15 mouse cellular contexts compared by ENCODE assay signal in genomic region chr7:76524291-76524690, GRCm38 (mm10).
DNase-seq lines count a peak whose midpoint lies in the region; ATAC-seq and TF ChIP-seq lines count a peak whose summit lies in the region.
"Had no signal": no experiment of that assay in that cellular context is flagged by ENCODE, and none has a peak within 500 bp of the region (broad histone marks: within the 10 kb centered on the region; RNA-seq: fewer than 3 reads in every experiment).

No protein-coding gene starts in this region.

- no peaks in the 10 kb centered on the region for H3K36me3 ChIP-seq in kidney, postnatal 0 days (ENCODE audit: insufficient read depth, low read length)
- H3K36me3 ChIP-seq in kidney, embryonic 14.5 days (ENCODE audit: control insufficient read depth, insufficient read depth, low read length): no peaks in the 10 kb centered on the region
- H3K36me3 ChIP-seq: G1E; neural tube, embryonic 15.5 days had no signal

- TF ChIP-seq CTCF in kidney, postnatal 0 days (IDR thresholded peaks at IDR 0.05; ENCODE audit: low read depth): no peak

- H3K4me2 ChIP-seq in kidney, postnatal 0 days (ENCODE audit: low read length): no peak overlapping the region
- no peak overlapping the region for H3K4me2 ChIP-seq in kidney, embryonic 14.5 days (replicated peaks; ENCODE audit: low read depth, low read length)
- H3K4me2 ChIP-seq: neural tube, embryonic 15.5 days had no signal

- H3K4me1 ChIP-seq in kidney, postnatal 0 days (replicated peaks; ENCODE audit: insufficient read depth, low read length): no peaks in the 10 kb centered on the region
- no peaks in the 10 kb centered on the region for H3K4me1 ChIP-seq in kidney, embryonic 14.5 days (ENCODE audit: control insufficient read depth, insufficient read depth, low read length)
- H3K4me1 ChIP-seq: neural tube, embryonic 15.5 days had no signal

- DNase-seq in kidney, postnatal 0 days (ENCODE audit: low spot score): peak; percentile 59
- peak; percentile 20 to 40 for DNase-seq in right cerebral cortex, postnatal 10 days (ENCODE audit: low spot score in 2 of 2)
- no peak for DNase-seq in right cerebral cortex, postnatal 36 days (ENCODE audit: low spot score in 2 of 2)
- DNase-seq in embryo, embryonic 10.5 days (ENCODE audit: low spot score): peak; percentile 58
- peak; percentile 4 for DNase-seq in retina, postnatal 1 day
- DNase-seq in gastrocnemius, adult 8-10 months (ENCODE audit: low spot score in 2 of 2): no peak
- no peak for DNase-seq in frontal cortex, postnatal 25 days (ENCODE audit: low spot score in 2 of 2)
- DNase-seq: adrenal gland, postnatal 25 days; cerebellum, adult 8-10 months; heart, adult 18-20 months; thymus, adult 18-20 months had no signal

- WGBS in kidney, postnatal 0 days: 35% methylated on average over 3 of the region's 3 CpGs
- 42% methylated on average over 3 of the region's 3 CpGs for WGBS in kidney, embryonic 14.5 days

- H3K4me3 ChIP-seq in kidney, postnatal 0 days (replicated peaks; ENCODE audit: low read depth, low read length): no peak overlapping the region
- H3K4me3 ChIP-seq in kidney, embryonic 14.5 days (ENCODE audit: low read length): no peak overlapping the region
- H3K4me3 ChIP-seq: neural tube, embryonic 15.5 days had no signal

- no peak for ATAC-seq in kidney, postnatal 0 days (replicated peaks; ENCODE audit: low FRiP score, low read depth)
- no peak for ATAC-seq in kidney, embryonic 14.5 days (ENCODE audit: low FRiP score, low TSS enrichment)

- no peak overlapping the region for H3K27ac ChIP-seq in kidney, postnatal 0 days
- H3K27ac ChIP-seq in kidney, embryonic 14.5 days (ENCODE audit: low read depth, low read length): no peak overlapping the region
- H3K27ac ChIP-seq: liver, embryonic 14.5 days; neural tube, embryonic 15.5 days had no signal

- no peaks in the 10 kb centered on the region for H3K9me3 ChIP-seq in kidney, postnatal 0 days (replicated peaks; ENCODE audit: low read length)
- H3K9me3 ChIP-seq in kidney, embryonic 14.5 days (ENCODE audit: control insufficient read depth, low read length): no peaks in the 10 kb centered on the region
- H3K9me3 ChIP-seq: G1E; neural tube, embryonic 15.5 days had no signal

- H3K9ac ChIP-seq in kidney, postnatal 0 days (ENCODE audit: low read depth, low read length): no peak overlapping the region
- H3K9ac ChIP-seq in kidney, embryonic 14.5 days (ENCODE audit: low read depth, low read length): no peak overlapping the region
- H3K9ac ChIP-seq: liver, embryonic 14.5 days; neural tube, embryonic 15.5 days had no signal

- no peaks in the 10 kb centered on the region for H3K27me3 ChIP-seq in kidney, postnatal 0 days (ENCODE audit: insufficient read depth, low read length)
- no peaks in the 10 kb centered on the region for H3K27me3 ChIP-seq in kidney, embryonic 14.5 days (ENCODE audit: control insufficient read depth, insufficient read depth, low read length)
- H3K27me3 ChIP-seq: neural tube, embryonic 15.5 days had no signal

Comparison
In these comparisons a context has a peak if more than half of its experiments do, and no peak if none do; other contexts are left out.
1. DNase-seq: peak in kidney, postnatal 0 days (single experiment), right cerebral cortex, postnatal 10 days (2 of 2), embryo, embryonic 10.5 days (single experiment) and retina, postnatal 1 day (single experiment); none in right cerebral cortex, postnatal 36 days (0 of 2), gastrocnemius, adult 8-10 months (0 of 2) and frontal cortex, postnatal 25 days (0 of 2).